Mouse (Mus musculus): ENCODE results near the gene Gm17490. TPM values are rescaled to one million over a fixed set of nuclear protein-coding genes. Genes with fewer than 3 reads are reported as not detected.
"Not testable (repeated sequence)": the region's sequence is repeated elsewhere in the genome, so short reads cannot be mapped to it uniquely, and the experiment has no call there.

The Gm17490 gene
- polyA plus RNA-seq, 1 experiment from 2014 or later, result not detected

DNA sequence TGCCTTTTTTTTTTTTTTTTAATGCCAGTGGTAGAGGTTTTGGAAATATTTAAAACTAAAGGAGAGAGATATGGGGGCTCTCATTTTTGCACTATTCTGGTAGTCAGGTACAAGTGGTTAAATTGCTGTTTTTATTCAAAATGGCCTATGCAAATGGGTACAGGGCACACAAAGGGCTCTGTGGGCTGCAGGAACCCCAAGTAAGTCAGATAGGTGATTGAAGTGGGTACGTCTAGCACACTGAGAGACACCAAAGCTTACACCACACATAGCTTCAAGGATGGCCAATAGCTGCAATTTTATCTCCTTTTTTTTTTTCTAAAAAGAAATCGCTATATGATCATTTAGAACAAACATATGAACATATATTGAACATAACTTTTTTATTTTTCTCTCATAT lies 6.5 kb downstream of the Gm17490 start:
- H3K27ac ChIP-seq, result no peak overlapping the region
- no peaks in the 10 kb centered on the region for H3K36me3 ChIP-seq
- no peaks in the 10 kb centered on the region for H3K4me1 ChIP-seq
- no peak overlapping the region for H3K9ac ChIP-seq
- no peak overlapping the region for H3K4me2 ChIP-seq
- H3K4me3 ChIP-seq, result no peak overlapping the region
- 82% methylated on average over 2 of the region's 2 CpGs for WGBS
- H3K27me3 ChIP-seq, result no peaks in the 10 kb centered on the region
- no peaks in the 10 kb centered on the region for H3K9me3 ChIP-seq
- no peak for ATAC-seq (ENCODE audit: insufficient number of reproducible peaks, low FRiP score, low TSS enrichment, low read depth)

- Histone ChIP-seq H3K36me3 (no peaks in the 10 kb centered on the region), H3K9me3 (no peaks in the 10 kb centered on the region), H3K4me3 (no peak overlapping the region), H3K4me1 (no peaks in the 10 kb centered on the region), H3K27me3 (no peaks in the 10 kb centered on the region), H3K4me2 (no peak overlapping the region), H3K27ac (no peak overlapping the region), H3K9ac (no peak overlapping the region)
- no peak for ATAC-seq (ENCODE audit: insufficient number of reproducible peaks, low FRiP score, low TSS enrichment, low read depth)
- 91% methylated on average over 9 of the region's 9 CpGs for WGBS
These were observed 9.2 kb downstream of the Gm17490 start for GRCm38 (mm10) chr2:11616846-11617245.

DNA sequence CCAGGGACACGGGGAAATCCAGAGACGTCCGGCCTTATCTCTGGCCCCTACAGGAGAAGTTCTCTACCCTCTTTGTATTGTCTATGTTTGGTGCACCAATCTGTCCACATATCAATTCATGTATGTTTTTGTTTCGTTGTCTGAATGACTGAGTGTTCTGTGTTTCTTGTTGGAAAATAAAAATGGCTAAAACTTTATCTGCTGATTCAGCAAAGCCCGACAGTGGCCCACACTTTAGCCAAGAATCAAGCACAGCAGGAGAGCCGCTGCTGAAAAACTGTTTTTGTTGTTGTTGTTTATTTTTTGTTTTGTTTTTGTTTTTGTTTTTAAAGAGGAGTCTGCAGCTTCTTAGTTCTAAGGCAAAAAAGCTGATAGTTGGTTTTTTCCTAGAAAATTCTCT lies 13.1 kb downstream of the Gm17490 start:
- H3K4me3 ChIP-seq; H3K9ac ChIP-seq; H3K27ac ChIP-seq; H3K4me2 ChIP-seq; H3K27me3 ChIP-seq; H3K4me1 ChIP-seq; ATAC-seq (ENCODE audit: insufficient number of reproducible peaks, low FRiP score, low TSS enrichment, low read depth); H3K9me3 ChIP-seq; H3K36me3 ChIP-seq: not testable (repeated sequence)
- WGBS, result 88% methylated on average over 6 of the region's 6 CpGs

DNA sequence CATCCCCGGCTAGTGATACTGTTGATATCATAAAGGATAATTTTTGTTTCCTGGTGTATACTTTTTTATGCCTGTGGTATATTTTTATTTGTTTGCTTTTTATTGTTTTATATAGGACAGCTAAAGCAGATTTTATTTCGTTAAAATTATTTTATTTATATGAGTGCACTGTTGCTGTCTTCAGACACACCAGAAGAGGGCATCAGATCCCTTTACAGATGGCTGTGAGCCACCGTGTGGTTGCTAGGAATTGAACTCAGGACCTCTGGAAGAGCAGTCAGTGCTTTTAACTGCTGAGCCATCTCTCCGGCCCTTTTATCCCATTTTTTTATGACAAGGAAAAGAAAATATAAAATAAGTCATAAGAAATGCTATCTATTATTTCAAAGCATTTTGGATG lies 19.3 kb downstream of the Gm17490 start:
- H3K4me1 ChIP-seq; H3K4me2 ChIP-seq; ATAC-seq (ENCODE audit: insufficient number of reproducible peaks, low FRiP score, low TSS enrichment, low read depth); H3K27ac ChIP-seq; H3K36me3 ChIP-seq; H3K4me3 ChIP-seq; H3K27me3 ChIP-seq; H3K9ac ChIP-seq; H3K9me3 ChIP-seq: not testable (repeated sequence)
- 78% methylated on average over 4 of the region's 4 CpGs for WGBS

DNA sequence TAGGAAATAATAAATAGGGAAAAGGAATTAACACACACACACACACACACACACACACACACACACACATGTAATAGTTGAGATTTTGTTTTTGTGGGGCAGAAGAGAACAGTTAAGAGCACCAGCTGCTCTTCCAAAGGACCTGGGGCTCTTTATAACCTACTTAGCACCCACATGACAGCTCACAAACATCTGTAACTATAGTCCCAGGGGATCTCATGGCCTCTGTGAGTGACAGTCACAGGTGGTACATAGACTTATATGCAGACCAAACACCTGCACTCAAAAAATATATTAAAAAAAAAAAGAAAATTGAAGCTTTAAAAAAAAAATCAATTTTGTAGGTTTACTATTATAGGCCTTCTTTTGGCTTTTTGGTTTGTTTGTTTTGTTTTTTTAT lies 21.2 kb downstream of the Gm17490 start:
- Histone ChIP-seq H3K27ac (no peak overlapping the region), H3K4me2 (no peak overlapping the region), H3K9ac (no peak overlapping the region), H3K9me3 (no peaks in the 10 kb centered on the region), H3K36me3 (peaks cover 6% of the 10 kb centered on the region), H3K27me3 (no peaks in the 10 kb centered on the region), H3K4me3 (no peak overlapping the region), H3K4me1 (peaks cover 12% of the 10 kb centered on the region)
- ATAC-seq (ENCODE audit: insufficient number of reproducible peaks, low FRiP score, low TSS enrichment, low read depth), result no peak

DNA sequence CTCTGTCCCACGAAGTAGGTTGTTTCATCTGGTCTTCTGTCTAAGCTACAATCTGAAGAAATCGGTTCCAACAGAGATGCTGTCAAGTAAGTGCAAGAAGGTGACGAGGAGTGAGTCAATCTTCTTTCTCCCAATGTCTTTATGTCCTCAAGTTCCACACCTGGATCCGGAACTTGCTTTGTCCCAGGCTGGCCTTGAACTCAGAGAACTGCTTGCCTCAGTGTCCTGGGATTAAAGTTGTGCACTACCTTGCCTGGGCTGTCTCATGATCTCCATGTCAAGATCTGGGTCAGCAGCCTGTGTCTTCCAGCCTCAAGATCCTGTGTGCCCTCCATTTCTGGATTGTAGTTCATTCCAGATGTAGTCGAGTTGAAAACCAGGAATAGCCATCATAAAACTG lies 22.0 kb downstream of the Gm17490 start, which contains the start of gene Rbm17:
TSS of gene Rbm17 (minus strand) at position 101 of the 400 bp plus-strand sequence.
- H3K4me2 ChIP-seq, result peak within 1 kb of the TSS; percentile 65
- WGBS, result 83% methylated on average over 5 of the region's 5 CpGs

DNA sequence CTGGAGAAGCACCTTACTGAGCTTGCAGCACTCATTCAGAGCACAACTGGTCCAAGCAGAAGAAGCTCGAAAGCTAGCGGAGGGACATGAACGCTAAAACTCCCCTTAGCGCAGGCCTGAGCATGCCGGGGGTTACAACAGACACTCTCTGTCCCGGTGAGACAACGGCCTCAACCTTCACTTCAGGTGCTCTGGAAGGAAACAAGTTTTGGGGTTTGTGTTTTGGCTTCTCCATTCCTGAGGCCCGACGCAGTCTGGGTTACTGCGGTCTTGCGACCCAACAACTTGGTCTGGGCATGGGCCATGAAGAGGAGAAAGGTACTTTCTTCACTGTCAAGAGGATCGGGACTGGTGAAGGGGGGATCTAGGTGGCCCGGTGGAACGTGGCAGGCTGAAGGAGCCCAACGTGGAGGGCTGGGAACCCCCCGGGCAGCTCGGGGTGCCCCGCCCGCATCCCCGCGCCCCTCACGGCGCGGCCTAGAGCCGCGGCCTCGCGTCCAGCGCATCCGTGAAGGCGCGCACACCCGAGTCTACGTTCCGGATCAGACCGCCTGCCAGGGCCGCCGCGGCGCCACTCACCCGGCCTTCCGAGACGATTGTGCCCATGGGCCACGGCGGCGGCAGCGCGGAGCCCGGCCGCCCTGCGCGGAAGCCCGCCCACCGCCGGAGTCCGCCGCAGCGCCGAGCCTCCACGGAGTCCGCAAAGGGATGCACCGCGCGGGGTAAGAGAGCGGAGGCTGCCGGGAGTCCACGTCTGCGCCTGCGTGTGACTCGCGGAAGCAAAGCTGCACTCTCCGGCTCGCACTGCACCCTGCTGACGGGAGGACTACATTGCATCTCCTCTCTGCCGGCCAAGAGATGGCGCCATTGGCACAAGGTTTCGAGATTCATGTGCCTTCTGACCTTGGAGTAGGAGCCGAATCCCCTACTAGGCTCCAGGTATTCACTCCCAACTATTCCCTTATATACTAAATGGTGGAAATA lies 23.3 kb downstream of the Gm17490 start:
- peak overlapping the region; percentile 100 for H3K9ac ChIP-seq
- H3K27me3 ChIP-seq, result no peaks in the 10 kb centered on the region
- peak overlapping the region; percentile 75 for H3K4me3 ChIP-seq
- H3K4me1 ChIP-seq, result peaks cover 12% of the 10 kb centered on the region
- H3K27ac ChIP-seq, result peak overlapping the region; percentile 84
- peak; percentile 97 for ATAC-seq (ENCODE audit: insufficient number of reproducible peaks, low FRiP score, low TSS enrichment, low read depth)
- H3K9me3 ChIP-seq, result no peaks in the 10 kb centered on the region
- under 1% methylated on average over 69 of the region's 78 CpGs for WGBS
- peaks cover 19% of the 10 kb centered on the region for H3K36me3 ChIP-seq
- peak overlapping the region; percentile 65 for H3K4me2 ChIP-seq

More for the DNA sequence above, 22.0 kb downstream of the Gm17490 start, which contains the start of gene Rbm17:
- Histone ChIP-seq H3K27ac (peak within 1 kb of the TSS; percentile 84), H3K9ac (peak within 1 kb of the TSS; percentile 100), H3K9me3 (no peaks in the 10 kb centered on the region), H3K4me1 (peaks cover 12% of the 10 kb centered on the region), H3K4me3 (peak within 1 kb of the TSS; percentile 75), H3K27me3 (no peaks in the 10 kb centered on the region), H3K36me3 (peaks cover 8% of the 10 kb centered on the region)
- ATAC-seq (ENCODE audit: insufficient number of reproducible peaks, low FRiP score, low TSS enrichment, low read depth), result no peak

DNA sequence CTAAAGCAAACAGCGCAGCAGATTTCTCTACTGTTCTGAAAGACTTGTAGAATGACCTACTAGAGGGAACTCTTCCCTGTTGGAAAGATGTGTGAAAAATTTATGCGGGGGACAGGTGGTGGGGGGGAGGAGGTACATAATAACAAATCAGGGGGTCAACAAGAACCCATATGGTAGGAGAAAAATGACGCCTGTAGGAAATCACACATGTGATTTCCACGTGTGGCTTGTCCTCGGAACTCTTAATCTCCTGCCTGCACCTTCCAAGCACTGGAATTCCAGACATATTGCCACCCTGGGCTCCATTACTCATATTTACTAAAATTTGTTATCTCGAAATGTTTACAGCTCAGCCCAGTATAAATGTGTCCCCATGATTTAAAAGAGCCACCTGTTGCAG lies 24.3 kb downstream of the Gm17490 start:
- ATAC-seq (ENCODE audit: insufficient number of reproducible peaks, low FRiP score, low TSS enrichment, low read depth), result no peak
- Histone ChIP-seq H3K27me3 (no peaks in the 10 kb centered on the region), H3K36me3 (peaks cover 29% of the 10 kb centered on the region), H3K9me3 (no peaks in the 10 kb centered on the region), H3K27ac (no peak overlapping the region), H3K4me2 (peak overlapping the region; percentile 65), H3K9ac (peak overlapping the region; percentile 100; the same call in 1 of the 2 replicates), H3K4me3 (peak overlapping the region; percentile 75), H3K4me1 (peaks cover 12% of the 10 kb centered on the region)
- WGBS, result 69% methylated on average over 6 of the region's 6 CpGs

DNA sequence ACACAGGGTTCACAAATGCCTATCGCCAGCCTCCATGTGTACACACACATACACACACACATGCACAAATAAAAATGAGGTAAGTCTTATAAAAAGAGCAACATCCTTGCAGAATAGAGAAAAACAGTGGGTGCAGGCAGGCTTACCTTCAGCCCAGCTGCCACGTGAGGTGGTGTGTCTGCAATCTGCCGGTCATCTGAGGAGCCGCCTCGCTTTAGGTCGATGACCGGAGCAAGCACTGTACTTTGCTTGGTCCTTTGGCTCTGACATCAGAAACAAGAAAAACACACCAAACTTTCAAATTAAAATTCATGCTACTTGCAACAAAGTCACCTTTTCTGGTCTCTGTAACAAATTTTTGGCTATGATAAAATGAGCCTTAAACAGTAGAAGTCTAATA lies 28.2 kb downstream of the Gm17490 start:
- H3K27ac ChIP-seq, result no peak overlapping the region
- no peak for ATAC-seq (ENCODE audit: insufficient number of reproducible peaks, low FRiP score, low TSS enrichment, low read depth)
- H3K4me1 ChIP-seq, result peaks cover 12% of the 10 kb centered on the region
- H3K9me3 ChIP-seq, result no peaks in the 10 kb centered on the region
- H3K9ac ChIP-seq, result no peak overlapping the region
- 92% methylated on average over 7 of the region's 7 CpGs for WGBS
- H3K36me3 ChIP-seq, result peaks cover 59% of the 10 kb centered on the region
- H3K4me2 ChIP-seq, result no peak overlapping the region
- H3K27me3 ChIP-seq, result no peaks in the 10 kb centered on the region
- H3K4me3 ChIP-seq, result no peak overlapping the region

DNA sequence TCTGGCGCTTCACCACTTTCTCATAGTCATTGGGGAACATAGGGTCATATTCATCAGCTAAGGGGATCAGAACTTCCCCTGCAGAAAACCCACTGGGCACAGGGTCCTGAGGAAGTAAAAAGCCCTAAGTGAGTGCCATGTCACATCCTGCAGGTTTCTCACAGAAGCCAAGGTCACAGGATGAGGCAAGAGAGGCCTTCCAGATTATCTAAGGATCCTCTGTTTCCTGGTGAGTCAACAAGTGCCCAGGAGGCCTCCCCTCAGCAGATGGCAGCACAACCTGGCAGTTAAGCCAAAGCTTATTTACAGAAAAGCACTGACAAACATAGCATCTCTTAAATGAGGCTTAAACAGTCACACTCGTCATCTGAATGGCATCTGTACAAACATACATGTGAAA lies 29.4 kb downstream of the Gm17490 start:
- H3K4me1 ChIP-seq, result peaks cover 7% of the 10 kb centered on the region
- no peak overlapping the region for H3K4me2 ChIP-seq
- 90% methylated on average over 2 of the region's 2 CpGs for WGBS
- peaks cover 71% of the 10 kb centered on the region for H3K36me3 ChIP-seq
- no peak overlapping the region for H3K9ac ChIP-seq
- H3K9me3 ChIP-seq, result no peaks in the 10 kb centered on the region
- ATAC-seq (ENCODE audit: insufficient number of reproducible peaks, low FRiP score, low TSS enrichment, low read depth), result no peak
- H3K27me3 ChIP-seq, result no peaks in the 10 kb centered on the region
- H3K27ac ChIP-seq, result no peak overlapping the region
- H3K4me3 ChIP-seq, result no peak overlapping the region

DNA sequence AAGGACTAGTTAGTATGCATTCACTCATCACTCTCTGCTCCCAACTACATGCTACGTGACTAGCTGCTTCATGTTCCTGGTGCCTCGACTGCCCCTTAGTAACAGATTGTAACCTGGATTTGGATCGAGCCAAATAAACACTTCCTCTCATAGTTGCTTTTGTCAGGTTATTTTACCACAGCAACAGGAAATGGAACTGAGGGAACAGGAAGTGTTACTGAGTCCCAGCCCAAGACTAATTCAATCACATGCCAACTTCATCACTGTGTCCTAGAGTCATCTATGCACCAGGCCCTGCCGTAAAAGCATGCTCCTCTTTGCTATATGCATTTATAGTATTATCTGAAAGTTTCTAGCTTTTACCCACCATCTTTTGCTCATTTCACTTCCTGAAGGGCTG lies 38.1 kb downstream of the Gm17490 start:
- Histone ChIP-seq H3K36me3 (peaks cover 97% of the 10 kb centered on the region), H3K27ac (no peak overlapping the region), H3K9ac (no peak overlapping the region), H3K4me3 (no peak overlapping the region), H3K9me3 (no peaks in the 10 kb centered on the region), H3K4me2 (no peak overlapping the region), H3K27me3 (no peaks in the 10 kb centered on the region), H3K4me1 (no peaks in the 10 kb centered on the region)
- no peak for ATAC-seq (ENCODE audit: insufficient number of reproducible peaks, low FRiP score, low TSS enrichment, low read depth)
- WGBS, result 91% methylated on average over 4 of the region's 4 CpGs

DNA sequence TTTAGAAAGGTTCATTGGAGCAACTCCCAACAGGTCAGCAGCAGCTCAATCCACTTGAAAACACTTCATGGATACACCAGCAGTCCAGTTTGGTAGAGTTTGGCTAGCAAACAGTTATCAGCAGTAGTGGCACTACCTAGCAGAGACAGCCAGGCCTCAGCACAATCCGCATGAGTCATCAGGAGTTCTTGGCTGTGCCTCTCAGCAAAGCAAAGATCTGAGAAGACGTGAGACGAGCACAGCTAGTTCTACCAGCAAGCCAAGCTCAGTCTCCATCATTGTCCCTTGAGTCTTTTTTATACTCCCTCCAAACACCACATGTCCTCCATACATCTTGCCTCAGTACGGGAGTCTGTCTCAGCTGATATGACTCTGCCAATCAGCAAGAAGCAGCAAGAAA lies 46.7 kb downstream of the Gm17490 start:
- no peaks in the 10 kb centered on the region for H3K9me3 ChIP-seq
- H3K4me2 ChIP-seq, result no peak overlapping the region
- H3K4me3 ChIP-seq, result no peak overlapping the region
- 91% methylated on average over 4 of the region's 4 CpGs for WGBS
- H3K27ac ChIP-seq, result no peak overlapping the region
- peaks cover 24% of the 10 kb centered on the region for H3K36me3 ChIP-seq
- no peaks in the 10 kb centered on the region for H3K27me3 ChIP-seq
- ATAC-seq (ENCODE audit: insufficient number of reproducible peaks, low FRiP score, low TSS enrichment, low read depth), result no peak
- no peaks in the 10 kb centered on the region for H3K4me1 ChIP-seq
- H3K9ac ChIP-seq, result no peak overlapping the region

Measured in limb, embryonic 15.5 days (tissue).